Mouse (Mus musculus): Measurements from ENCODE around the gene Slc4a3. TPM values are rescaled to one million over a fixed set of nuclear protein-coding genes. Genes with fewer than 3 reads are reported as not detected.

The Slc4a3 gene
- polyA plus RNA-seq, 1 experiment from 2014 or later, result 7.2 TPM

DNA sequence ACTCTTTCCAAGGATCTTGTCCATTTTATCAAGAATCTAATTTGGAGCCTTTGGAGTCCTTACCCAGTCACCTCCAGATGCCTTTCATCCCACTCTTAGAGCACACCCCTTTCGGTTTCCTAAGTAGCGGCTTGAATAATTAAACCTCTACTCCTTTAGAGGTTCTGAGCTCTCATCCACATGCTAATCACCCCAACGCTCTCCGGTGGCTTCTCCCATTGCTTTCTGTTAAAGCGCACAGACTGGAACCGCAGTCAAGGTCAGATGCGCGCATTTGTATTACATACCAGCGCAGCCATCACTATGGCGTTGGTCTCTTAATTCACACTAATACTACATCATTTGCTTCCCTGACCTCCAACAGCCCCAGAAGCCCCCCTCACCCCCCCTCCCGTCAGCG, 55.7 kb downstream of the Slc4a3 start:
- 5% methylated on average over 12 of the region's 12 CpGs for WGBS
- DNase-seq (ENCODE audit: low spot score, missing footprints) (peak; percentile 89), ATAC-seq (ENCODE audit: low FRiP score) (peak; percentile 70)
- no peak overlapping the region for H3K4me3 ChIP-seq (ENCODE audit: low read depth, low read length)
- no peaks in the 10 kb centered on the region for H3K36me3 ChIP-seq (ENCODE audit: control insufficient read depth, insufficient read depth, low read length)
- no peaks in the 10 kb centered on the region for H3K9me3 ChIP-seq (ENCODE audit: control insufficient read depth, low read length)
- no peak overlapping the region for H3K9ac ChIP-seq (ENCODE audit: low read length)
- H3K27me3 ChIP-seq (ENCODE audit: control insufficient read depth, insufficient read depth, low read length), result no peaks in the 10 kb centered on the region
- no peak overlapping the region for H3K27ac ChIP-seq (ENCODE audit: low read depth, low read length)
- peaks cover 6% of the 10 kb centered on the region; the same call in 1 of the 2 replicates for H3K4me1 ChIP-seq (ENCODE audit: control insufficient read depth, insufficient read depth, low read length)
- no peak overlapping the region for H3K4me2 ChIP-seq

DNA sequence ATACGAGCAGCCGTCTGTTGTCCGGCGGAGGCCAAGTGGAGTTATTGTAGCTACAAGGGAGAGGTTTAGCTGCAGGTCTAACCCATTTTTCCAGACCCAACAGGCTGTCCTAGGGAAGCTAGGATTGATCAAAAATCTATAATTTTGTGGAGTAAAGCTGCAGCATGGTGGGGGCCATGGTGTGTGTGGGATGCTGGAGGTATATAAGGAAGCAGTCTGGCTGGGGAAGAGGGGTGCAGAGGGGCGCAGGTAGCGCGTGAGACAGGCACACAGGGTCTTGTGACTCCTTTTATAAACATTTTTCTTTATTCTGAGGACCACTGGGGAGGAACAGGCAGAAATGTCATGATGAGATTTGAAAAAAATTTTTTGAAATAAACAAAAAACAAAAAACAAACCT, 57.5 kb downstream of the Slc4a3 start:
- ATAC-seq (ENCODE audit: low FRiP score), result no peak
- no peak overlapping the region for H3K27ac ChIP-seq (ENCODE audit: low read depth, low read length)
- 90% methylated on average over 7 of the region's 7 CpGs for WGBS

DNA sequence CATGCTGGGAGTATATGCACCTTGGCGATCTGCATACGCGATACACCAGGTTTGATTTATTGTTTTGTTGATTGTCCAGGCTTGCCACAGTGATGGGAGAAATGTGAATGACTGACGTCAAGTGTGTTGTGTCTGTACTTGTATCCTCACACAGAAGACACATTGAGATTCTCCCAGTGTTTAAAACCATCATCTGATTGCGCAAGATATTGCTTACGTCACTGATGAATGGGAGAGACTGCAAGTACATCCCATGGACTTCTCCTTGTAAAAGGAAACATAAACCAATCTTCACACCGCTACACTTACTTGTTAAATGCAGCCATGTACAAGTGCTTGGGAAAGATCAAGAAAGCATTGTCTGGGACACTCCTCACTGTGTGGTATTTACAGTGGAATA, 62.2 kb downstream of the Slc4a3 start:
- Histone ChIP-seq H3K27ac (ENCODE audit: low read depth, low read length) (no peak overlapping the region), H3K36me3 (ENCODE audit: control insufficient read depth, insufficient read depth, low read length) (no peaks in the 10 kb centered on the region), H3K4me2 (no peak overlapping the region), H3K9ac (ENCODE audit: low read length) (no peak overlapping the region), H3K4me3 (ENCODE audit: low read depth, low read length) (no peak overlapping the region), H3K4me1 (ENCODE audit: control insufficient read depth, insufficient read depth, low read length) (peaks cover 5% of the 10 kb centered on the region; the same call in 1 of the 2 replicates), H3K9me3 (ENCODE audit: control insufficient read depth, low read length) (no peaks in the 10 kb centered on the region), H3K27me3 (ENCODE audit: control insufficient read depth, insufficient read depth, low read length) (no peaks in the 10 kb centered on the region)
- ATAC-seq (ENCODE audit: low FRiP score) (no peak), DNase-seq (ENCODE audit: low spot score, missing footprints) (no peak)
- WGBS, result 95% methylated on average over 7 of the region's 7 CpGs

More for the DNA sequence above, 57.5 kb downstream of the Slc4a3 start:
- no peaks in the 10 kb centered on the region for H3K9me3 ChIP-seq (ENCODE audit: control insufficient read depth, low read length)
- no peaks in the 10 kb centered on the region for H3K36me3 ChIP-seq (ENCODE audit: control insufficient read depth, insufficient read depth, low read length)
- no peak overlapping the region for H3K4me3 ChIP-seq (ENCODE audit: low read depth, low read length)
- no peaks in the 10 kb centered on the region for H3K27me3 ChIP-seq (ENCODE audit: control insufficient read depth, insufficient read depth, low read length)
- no peak for DNase-seq (ENCODE audit: low spot score, missing footprints)
- peaks cover 6% of the 10 kb centered on the region; the same call in 1 of the 2 replicates for H3K4me1 ChIP-seq (ENCODE audit: control insufficient read depth, insufficient read depth, low read length)
- no peak overlapping the region for H3K9ac ChIP-seq (ENCODE audit: low read length)
- H3K4me2 ChIP-seq, result no peak overlapping the region

DNA sequence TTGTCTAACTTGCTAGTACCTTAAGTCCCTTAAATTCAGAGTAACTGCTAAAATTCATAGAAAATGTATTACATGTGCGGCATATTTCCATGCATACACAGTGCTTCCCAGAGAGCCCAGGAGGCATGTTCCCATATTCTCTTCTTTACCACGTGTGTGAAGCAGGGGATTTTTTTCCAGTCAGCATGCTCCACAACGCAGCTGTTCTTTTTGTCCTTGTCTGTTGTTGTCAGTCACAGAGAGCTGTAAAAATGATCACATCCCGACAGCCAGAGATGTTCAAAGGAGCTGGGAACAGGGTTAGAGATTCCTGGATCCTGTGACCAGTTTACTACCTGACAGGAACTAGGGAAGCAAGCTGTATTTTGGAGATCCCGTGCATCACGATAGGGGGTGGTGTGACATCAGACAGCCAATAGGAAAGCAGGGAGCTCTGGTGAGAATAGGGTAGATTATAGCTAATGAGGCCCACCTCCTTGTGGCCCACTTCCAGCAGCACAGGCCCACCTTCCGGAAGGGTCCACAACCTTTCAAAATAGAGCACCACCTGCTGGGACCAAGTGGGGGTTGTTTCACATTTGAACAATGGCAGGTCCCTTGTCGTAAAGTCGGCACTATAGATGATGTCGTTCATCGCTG, 62.7 kb downstream of the Slc4a3 start:
- ATAC-seq (ENCODE audit: low FRiP score) (no peak), DNase-seq (ENCODE audit: low spot score, missing footprints) (no peak)
- H3K9ac ChIP-seq (ENCODE audit: low read length), result no peak overlapping the region
- no peaks in the 10 kb centered on the region for H3K36me3 ChIP-seq (ENCODE audit: control insufficient read depth, insufficient read depth, low read length)
- 76% methylated on average over 11 of the region's 11 CpGs for WGBS
- no peak overlapping the region for H3K4me3 ChIP-seq (ENCODE audit: low read depth, low read length)
- H3K9me3 ChIP-seq (ENCODE audit: control insufficient read depth, low read length), result no peaks in the 10 kb centered on the region
- no peak overlapping the region for H3K4me2 ChIP-seq
- H3K27ac ChIP-seq (ENCODE audit: low read depth, low read length), result no peak overlapping the region
- H3K4me1 ChIP-seq (ENCODE audit: control insufficient read depth, insufficient read depth, low read length), result peaks cover 5% of the 10 kb centered on the region; the same call in 1 of the 2 replicates
- H3K27me3 ChIP-seq (ENCODE audit: control insufficient read depth, insufficient read depth, low read length), result no peaks in the 10 kb centered on the region

DNA sequence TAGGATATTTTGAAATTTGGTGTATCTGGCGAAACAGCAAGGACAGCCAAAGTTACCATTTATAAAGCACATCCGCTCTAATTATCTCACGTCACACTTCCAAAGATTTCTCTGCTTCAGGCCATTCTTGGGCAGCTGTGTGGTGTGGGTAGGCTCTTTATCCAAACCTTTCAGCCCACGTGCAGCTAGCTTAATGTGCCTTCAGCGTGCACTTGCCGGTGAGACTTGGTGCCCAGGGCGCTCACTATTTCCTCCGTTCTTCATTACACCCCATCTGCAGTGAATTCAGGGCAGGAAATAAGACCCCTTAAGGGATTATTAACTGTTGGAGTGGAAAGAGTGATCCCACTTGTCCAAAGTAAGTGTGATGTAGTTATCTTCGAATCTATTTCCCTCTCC, 63.2 kb downstream of the Slc4a3 start:
- Histone ChIP-seq H3K4me3 (ENCODE audit: low read depth, low read length) (no peak overlapping the region), H3K27ac (ENCODE audit: low read depth, low read length) (no peak overlapping the region), H3K4me1 (ENCODE audit: control insufficient read depth, insufficient read depth, low read length) (peaks cover 5% of the 10 kb centered on the region; the same call in 1 of the 2 replicates), H3K9me3 (ENCODE audit: control insufficient read depth, low read length) (no peaks in the 10 kb centered on the region), H3K4me2 (no peak overlapping the region), H3K27me3 (ENCODE audit: control insufficient read depth, insufficient read depth, low read length) (no peaks in the 10 kb centered on the region), H3K36me3 (ENCODE audit: control insufficient read depth, insufficient read depth, low read length) (no peaks in the 10 kb centered on the region), H3K9ac (ENCODE audit: low read length) (no peak overlapping the region)
- no peak for DNase-seq (ENCODE audit: low spot score, missing footprints)
- ATAC-seq (ENCODE audit: low FRiP score), result no peak
- 89% methylated on average over 9 of the region's 9 CpGs for WGBS

DNA sequence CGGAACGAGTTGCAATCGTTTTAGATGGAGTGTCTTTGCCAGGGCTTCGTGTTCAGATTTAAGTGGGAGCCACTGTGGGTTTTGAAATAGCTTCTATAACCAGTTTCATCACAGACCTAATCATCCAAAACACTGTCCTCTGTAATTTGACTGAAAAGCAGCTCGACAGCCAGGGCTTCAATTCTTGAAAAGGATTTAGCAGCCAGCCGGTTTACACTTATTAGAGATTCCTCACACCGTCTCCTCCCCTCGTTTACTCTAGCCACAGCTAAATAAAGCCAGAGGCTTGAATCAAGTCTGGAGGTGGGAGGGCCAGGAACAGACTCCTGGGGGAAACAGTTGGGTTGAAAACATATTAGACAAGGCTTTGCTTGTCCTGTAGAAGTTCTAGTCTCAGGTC, 64.5 kb downstream of the Slc4a3 start:
- WGBS, result 29% methylated on average over 8 of the region's 8 CpGs
- ATAC-seq (ENCODE audit: low FRiP score) (0 out of 2 replicates have a peak, but pooled peaks have one; percentile 44), DNase-seq (ENCODE audit: low spot score, missing footprints) (no peak)
- Histone ChIP-seq H3K4me1 (ENCODE audit: control insufficient read depth, insufficient read depth, low read length) (peaks cover 5% of the 10 kb centered on the region; the same call in 1 of the 2 replicates), H3K4me2 (no peak overlapping the region), H3K9me3 (ENCODE audit: control insufficient read depth, low read length) (no peaks in the 10 kb centered on the region), H3K27me3 (ENCODE audit: control insufficient read depth, insufficient read depth, low read length) (no peaks in the 10 kb centered on the region), H3K27ac (ENCODE audit: low read depth, low read length) (peak overlapping the region; percentile 26; the same call in 1 of the 2 replicates), H3K36me3 (ENCODE audit: control insufficient read depth, insufficient read depth, low read length) (no peaks in the 10 kb centered on the region), H3K9ac (ENCODE audit: low read length) (no peak overlapping the region), H3K4me3 (ENCODE audit: low read depth, low read length) (no peak overlapping the region)

Other genes with a start within 250 kb of the Slc4a3 start
- 149 TPM in 2 replicates for gene Dnpep, start 228.3 kb upstream of the Slc4a3 start, polyA plus RNA-seq (2014; fragmentation: Nextera tagmentation; extraction: Ambion mirVana)
- 0.52 and 0.68 TPM in 2 replicates for gene Des, start 185.9 kb upstream of the Slc4a3 start, polyA plus RNA-seq (2014; fragmentation: Nextera tagmentation; extraction: Ambion mirVana)
- 13.4 and 15.2 TPM in 2 replicates for gene Speg, start 171.0 kb upstream of the Slc4a3 start, polyA plus RNA-seq (2014; fragmentation: Nextera tagmentation; extraction: Ambion mirVana)
- gene Gmppa, start 110.3 kb upstream of the Slc4a3 start, polyA plus RNA-seq (2014; fragmentation: Nextera tagmentation; extraction: Ambion mirVana), result 56.1 and 56.4 TPM in 2 replicates
- 4.6 and 5.9 TPM in 2 replicates for gene Asic4, start 95.8 kb upstream of the Slc4a3 start, polyA plus RNA-seq (2014; fragmentation: Nextera tagmentation; extraction: Ambion mirVana)
- gene Chpf, start 67.0 kb upstream of the Slc4a3 start, polyA plus RNA-seq (2014; fragmentation: Nextera tagmentation; extraction: Ambion mirVana), result 15.2 and 20.8 TPM in 2 replicates
- gene Tmem198, start 66.7 kb upstream of the Slc4a3 start, polyA plus RNA-seq (2014; fragmentation: Nextera tagmentation; extraction: Ambion mirVana), result 11.6 and 13.0 TPM in 2 replicates
- 31.0 and 33.2 TPM in 2 replicates for gene Obsl1, start 39.8 kb upstream of the Slc4a3 start, polyA plus RNA-seq (2014; fragmentation: Nextera tagmentation; extraction: Ambion mirVana)
- 1.3 and 1.6 TPM in 2 replicates for gene Inha, start 39.2 kb upstream of the Slc4a3 start, polyA plus RNA-seq (2014; fragmentation: Nextera tagmentation; extraction: Ambion mirVana)
- 12.3 and 15.7 TPM in 2 replicates for gene Stk11ip, start 24.7 kb upstream of the Slc4a3 start, polyA plus RNA-seq (2014; fragmentation: Nextera tagmentation; extraction: Ambion mirVana)

Measured in midbrain, embryonic 11.5 days (tissue).